Mouse (Mus musculus): ENCODE data around the gene Phkb. TPM values are rescaled to one million over a fixed set of nuclear protein-coding genes. Genes with fewer than 3 reads are reported as not detected.

Gene Phkb
- polyA plus RNA-seq, 1 experiment = 64.5 TPM

DNA sequence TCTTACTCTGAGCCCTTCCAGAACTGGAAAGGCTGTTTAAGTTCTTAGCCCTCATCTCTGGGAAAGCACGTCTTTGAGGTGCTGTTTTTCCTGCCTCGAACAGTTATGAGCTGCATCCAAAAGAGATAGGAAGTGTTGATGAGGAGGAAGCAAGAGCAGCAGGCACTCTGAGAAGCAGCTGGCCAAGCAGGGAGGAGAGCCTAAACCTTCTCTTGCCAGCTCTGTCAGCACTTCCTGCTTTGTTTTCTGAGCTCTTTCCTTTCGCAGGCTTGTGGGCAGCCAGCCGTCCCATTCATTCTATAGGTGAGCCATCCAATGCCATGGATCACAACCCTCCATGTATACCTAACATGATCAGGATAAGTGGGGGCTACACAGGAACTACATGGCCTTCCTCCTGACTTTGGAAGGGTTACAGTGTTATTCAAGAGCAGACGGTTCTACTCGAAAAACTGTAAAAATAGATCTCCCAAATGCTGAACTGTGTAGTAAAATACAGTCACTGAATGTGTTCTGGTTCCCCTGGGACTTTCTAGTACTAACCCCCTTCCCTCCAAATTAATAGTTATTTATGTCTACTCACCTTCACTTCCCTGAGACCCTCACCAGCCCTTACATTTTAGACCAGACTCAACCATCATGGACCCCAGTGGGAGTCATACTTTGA lies 188.0 kb downstream of the Phkb start:
- H3K4me1 ChIP-seq (ENCODE audit: control insufficient read depth, insufficient read depth, insufficient read length, low read length) = no peaks in the 10 kb centered on the region
- no peak overlapping the region for H3K4me3 ChIP-seq (ENCODE audit: insufficient read depth, low read depth, low read length)
- H3K27ac ChIP-seq (replicated peaks; ENCODE audit: low read depth, low read length) = no peak overlapping the region

DNA sequence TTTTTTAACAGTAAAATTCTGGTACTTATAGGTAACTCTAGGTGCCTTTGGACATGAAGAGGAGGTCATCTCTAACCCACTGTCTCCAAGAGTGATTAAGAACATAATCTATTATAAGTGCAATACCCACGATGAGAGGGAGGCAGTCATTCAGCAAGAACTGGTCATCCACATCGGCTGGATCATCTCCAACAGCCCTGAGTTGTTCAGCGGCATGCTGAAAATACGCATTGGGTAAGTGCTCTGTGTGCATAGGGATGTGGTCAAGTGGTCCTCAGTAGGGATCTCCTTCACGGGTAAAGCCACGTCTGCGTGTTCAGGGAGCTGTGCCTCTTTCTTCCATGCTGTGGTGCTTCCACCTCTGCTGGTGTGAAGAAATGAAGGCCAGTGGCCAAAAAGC lies 188.7 kb downstream of the Phkb start:
- H3K4me3 ChIP-seq (ENCODE audit: insufficient read depth, low read depth, low read length) = no peak overlapping the region
- H3K27ac ChIP-seq (replicated peaks; ENCODE audit: low read depth, low read length) = no peak overlapping the region

DNA sequence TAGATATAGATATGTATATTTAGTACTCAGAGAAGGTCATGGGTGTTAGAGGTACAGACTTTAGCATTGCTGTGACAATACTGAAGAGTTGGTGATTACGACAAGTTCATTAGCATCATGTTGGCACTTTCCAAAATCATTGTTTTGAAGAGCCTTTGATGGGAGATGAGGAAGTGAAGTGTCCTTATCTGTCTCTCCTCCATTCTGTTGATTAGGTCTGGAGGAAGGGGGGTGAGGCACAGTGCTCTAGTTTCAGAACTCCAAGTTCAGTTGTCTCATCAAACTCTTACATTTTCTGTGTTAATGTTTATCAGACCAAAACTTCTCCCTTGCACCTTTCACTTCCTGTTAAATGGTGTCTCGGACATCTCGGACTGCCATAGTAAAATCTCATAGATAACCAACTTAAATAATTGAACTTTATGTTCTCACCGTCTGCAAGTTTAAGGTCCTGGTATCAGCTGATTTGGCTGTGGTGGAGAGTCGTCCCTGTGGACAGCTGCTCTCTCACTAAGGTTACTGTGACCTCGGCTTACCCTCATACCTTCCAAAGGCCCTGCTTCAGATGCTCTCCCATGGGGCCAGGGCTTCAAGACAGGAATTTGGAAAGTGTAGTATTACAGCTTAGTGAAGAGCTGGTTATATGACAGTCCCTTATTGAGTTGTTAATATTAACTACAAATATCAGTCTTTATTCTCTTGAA lies 194.1 kb downstream of the Phkb start:
- Histone ChIP-seq H3K4me1 (ENCODE audit: control insufficient read depth, insufficient read depth, insufficient read length, low read length) (no peaks in the 10 kb centered on the region), H3K4me3 (ENCODE audit: insufficient read depth, low read depth, low read length) (no peak overlapping the region), H3K27ac (replicated peaks; ENCODE audit: low read depth, low read length) (no peak overlapping the region)

More for the DNA sequence above, 188.7 kb downstream of the Phkb start:
- H3K4me1 ChIP-seq (ENCODE audit: control insufficient read depth, insufficient read depth, insufficient read length, low read length) = no peaks in the 10 kb centered on the region

DNA sequence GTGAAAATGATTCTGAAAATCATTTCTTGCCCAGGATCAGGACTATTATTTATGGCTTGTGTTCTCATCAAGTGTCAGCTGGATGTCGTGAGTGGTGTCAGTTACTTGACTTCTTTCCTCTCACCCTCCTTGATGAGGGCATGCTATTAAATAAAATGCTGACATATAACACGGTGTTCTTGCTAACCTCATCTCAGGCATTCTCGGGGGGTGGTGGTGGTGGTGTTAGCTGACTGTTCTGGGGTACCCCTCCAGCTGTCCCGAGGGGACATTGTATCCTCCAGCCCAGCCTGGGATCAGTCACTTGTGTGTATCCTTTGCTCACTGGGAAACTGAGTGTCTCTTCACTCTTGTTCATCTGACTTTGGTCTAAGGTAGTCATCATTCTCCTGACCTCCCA lies 194.6 kb downstream of the Phkb start:
- no peaks in the 10 kb centered on the region for H3K4me1 ChIP-seq (ENCODE audit: control insufficient read depth, insufficient read depth, insufficient read length, low read length)
- H3K27ac ChIP-seq (replicated peaks; ENCODE audit: low read depth, low read length) = no peak overlapping the region
- H3K4me3 ChIP-seq (ENCODE audit: insufficient read depth, low read depth, low read length) = no peak overlapping the region

DNA sequence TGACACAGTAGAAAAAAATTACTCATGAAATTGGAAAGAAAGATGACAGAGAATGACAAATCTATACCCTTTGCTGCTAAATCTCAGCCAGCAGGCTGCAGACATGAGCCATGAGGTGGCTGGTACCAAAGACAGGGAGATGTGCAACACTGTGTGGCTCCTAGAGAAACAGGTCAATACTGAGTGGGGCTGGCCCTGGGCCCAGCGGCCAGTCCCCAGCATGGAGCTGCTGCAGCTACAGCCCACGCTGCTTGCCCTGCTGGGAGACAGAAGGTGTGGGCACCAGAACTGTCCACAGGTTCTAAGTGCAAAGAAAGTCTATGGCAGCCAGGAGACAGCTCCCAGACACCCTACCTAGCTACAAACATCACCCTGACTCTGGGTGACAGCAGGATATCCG lies 197.7 kb downstream of the Phkb start:
- Histone ChIP-seq H3K27ac (replicated peaks; ENCODE audit: low read depth, low read length) (no peak overlapping the region), H3K4me3 (ENCODE audit: insufficient read depth, low read depth, low read length) (no peak overlapping the region)

DNA sequence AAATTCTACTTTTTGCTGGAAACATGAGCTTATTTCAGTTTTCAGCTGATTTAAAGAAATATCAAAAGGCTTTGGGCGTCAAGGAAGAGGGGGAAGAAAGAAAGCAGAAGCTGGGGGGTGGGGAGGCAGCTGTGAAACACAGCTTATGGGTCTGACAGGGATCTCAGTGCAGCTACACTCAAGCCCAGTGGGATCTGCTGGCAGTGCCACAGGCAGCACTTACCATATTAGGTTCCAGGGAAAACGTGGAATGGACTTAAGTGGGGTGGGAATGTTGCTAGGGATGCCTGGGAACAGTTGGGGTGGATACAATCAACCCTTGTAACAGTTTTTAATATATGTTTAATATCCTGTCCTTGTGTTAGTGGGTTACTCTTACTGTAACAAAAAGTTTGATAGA lies 201.3 kb downstream of the Phkb start:
- Histone ChIP-seq H3K27ac (replicated peaks; ENCODE audit: low read depth, low read length) (no peak overlapping the region), H3K4me3 (ENCODE audit: insufficient read depth, low read depth, low read length) (no peak overlapping the region), H3K4me1 (ENCODE audit: control insufficient read depth, insufficient read depth, insufficient read length, low read length) (no peaks in the 10 kb centered on the region)

More for the DNA sequence above, 197.7 kb downstream of the Phkb start:
- H3K4me1 ChIP-seq (ENCODE audit: control insufficient read depth, insufficient read depth, insufficient read length, low read length) = no peaks in the 10 kb centered on the region

DNA sequence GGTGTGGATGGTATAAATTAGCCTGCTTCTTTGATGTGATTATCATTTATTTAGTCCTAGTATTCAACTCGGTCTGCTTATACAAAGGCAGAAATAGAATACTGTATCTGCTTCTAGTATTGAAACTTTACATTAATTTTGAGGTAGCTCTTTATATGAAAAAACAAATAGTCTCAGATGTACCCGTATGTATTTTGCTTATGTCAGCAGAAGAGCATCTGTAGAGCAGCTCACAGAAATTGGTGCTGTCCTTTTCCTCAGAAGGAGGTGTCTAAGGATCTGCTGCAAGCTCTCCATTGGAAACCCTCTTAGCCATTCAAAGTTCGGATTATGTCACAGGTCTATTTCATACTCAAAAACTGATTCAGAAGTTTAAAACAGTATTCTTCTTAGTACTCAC lies 210.1 kb downstream of the Phkb start:
- Histone ChIP-seq H3K4me3 (ENCODE audit: insufficient read depth, low read depth, low read length) (no peak overlapping the region), H3K27ac (replicated peaks; ENCODE audit: low read depth, low read length) (no peak overlapping the region), H3K4me1 (ENCODE audit: control insufficient read depth, insufficient read depth, insufficient read length, low read length) (no peaks in the 10 kb centered on the region)

DNA sequence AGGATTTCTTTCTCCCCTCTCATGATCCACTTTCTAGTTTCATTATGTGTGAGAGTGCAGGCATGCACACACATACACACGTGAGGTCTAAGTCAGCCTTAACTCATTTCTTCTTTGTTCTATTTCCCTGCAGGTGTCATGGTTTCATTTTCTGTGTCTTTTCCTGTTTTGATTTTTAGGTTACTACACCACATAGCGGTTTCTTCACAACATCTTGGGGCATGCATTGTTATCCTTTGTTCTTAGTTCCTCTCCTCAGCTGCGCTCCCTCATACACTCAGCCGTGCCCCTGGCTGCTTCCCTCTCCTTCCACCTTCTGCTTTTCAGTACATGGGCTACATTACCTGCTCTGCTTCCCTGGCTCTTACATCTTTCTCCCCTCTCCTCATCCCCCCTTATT lies 211.2 kb downstream of the Phkb start:
- Histone ChIP-seq H3K4me3 (ENCODE audit: insufficient read depth, low read depth, low read length) (no peak overlapping the region), H3K27ac (replicated peaks; ENCODE audit: low read depth, low read length) (no peak overlapping the region), H3K4me1 (ENCODE audit: control insufficient read depth, insufficient read depth, insufficient read length, low read length) (no peaks in the 10 kb centered on the region)

DNA sequence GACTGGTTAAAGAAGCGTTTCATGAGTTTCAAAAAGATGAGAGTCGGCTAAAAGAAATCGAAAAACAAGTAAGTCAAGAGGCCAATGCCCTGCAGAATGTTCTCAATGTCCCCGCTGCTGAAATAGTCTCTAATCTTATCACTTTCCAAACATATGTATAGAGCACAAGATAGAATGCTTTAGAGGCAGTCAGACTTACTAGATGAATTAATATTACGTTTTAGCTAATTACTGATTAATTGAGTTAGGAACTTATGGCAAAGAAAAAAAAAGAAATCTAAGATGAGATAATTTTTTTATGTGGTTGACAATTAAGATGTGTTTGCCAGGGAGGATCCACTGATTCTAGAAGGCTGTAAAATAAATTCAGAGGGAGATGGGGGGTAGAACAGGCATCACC lies 217.9 kb downstream of the Phkb start:
- Histone ChIP-seq H3K27ac (replicated peaks; ENCODE audit: low read depth, low read length) (no peak overlapping the region), H3K4me1 (ENCODE audit: control insufficient read depth, insufficient read depth, insufficient read length, low read length) (no peaks in the 10 kb centered on the region), H3K4me3 (ENCODE audit: insufficient read depth, low read depth, low read length) (no peak overlapping the region)

DNA sequence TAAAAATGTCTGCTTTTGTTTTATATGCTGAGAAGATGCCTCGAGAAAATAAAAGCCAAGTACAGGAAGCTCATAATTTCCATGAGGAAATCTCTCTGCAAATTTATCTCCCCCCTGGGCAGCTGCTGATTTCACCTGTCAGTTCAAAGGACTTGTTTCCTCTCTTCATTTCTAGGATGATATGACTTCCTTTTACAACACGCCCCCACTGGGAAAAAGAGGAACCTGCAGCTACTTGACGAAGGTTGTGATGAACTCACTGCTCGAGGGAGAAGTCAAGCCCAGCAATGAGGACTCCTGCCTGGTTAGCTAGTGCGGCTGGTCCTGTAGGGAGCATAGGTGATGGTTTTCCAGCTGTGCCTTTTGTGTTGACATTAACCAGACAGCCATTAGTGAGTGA lies 218.4 kb downstream of the Phkb start:
- Histone ChIP-seq H3K4me1 (ENCODE audit: control insufficient read depth, insufficient read depth, insufficient read length, low read length) (no peaks in the 10 kb centered on the region), H3K4me3 (ENCODE audit: insufficient read depth, low read depth, low read length) (no peak overlapping the region), H3K27ac (replicated peaks; ENCODE audit: low read depth, low read length) (no peak overlapping the region)

DNA sequence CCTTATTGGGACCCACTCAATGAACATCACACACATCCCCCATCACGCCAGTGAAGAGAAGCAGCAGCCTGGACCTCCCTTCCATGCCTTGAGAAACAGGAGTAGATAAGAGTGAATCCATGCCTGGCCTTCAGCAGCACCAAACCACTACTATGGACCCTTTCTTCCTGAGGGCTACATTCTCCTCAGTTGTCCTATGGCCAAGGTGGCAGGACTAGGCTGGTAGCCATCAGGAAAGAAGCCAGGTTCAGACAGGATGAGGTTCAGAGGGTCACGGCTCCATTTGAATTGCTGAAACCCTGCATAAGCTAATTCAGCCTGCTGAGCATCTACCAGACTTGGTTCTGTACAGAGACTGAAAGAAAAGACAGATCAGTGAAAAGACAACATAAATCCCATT lies 222.7 kb downstream of the Phkb start:
- H3K4me1 ChIP-seq (ENCODE audit: control insufficient read depth, insufficient read depth, insufficient read length, low read length) = no peaks in the 10 kb centered on the region
- no peak overlapping the region for H3K27ac ChIP-seq (replicated peaks; ENCODE audit: low read depth, low read length)
- H3K4me3 ChIP-seq (ENCODE audit: insufficient read depth, low read depth, low read length) = no peak overlapping the region

DNA sequence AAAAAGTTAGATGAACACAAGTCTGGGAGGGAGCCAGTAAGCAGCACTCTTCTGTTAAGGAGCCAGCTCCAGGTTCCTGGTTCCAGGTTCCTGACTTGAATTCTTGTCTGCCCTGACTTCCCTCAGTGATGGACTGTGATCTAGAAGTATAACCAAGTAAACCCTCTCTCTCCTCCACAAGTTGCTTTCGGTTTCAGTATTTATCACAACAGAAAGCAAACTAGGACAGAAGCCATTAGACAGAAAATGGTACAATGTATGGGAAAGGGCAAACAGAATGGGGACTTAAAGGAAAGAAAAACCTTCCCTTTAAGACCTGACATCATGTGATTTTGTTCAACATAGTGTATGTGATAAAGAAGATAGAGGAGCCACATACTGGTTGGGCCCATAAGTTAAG lies 238.7 kb downstream of the Phkb start:
- H3K27ac ChIP-seq (replicated peaks; ENCODE audit: low read depth, low read length) = no peak overlapping the region
- no peak overlapping the region for H3K4me3 ChIP-seq (ENCODE audit: insufficient read depth, low read depth, low read length)
- H3K4me1 ChIP-seq (ENCODE audit: control insufficient read depth, insufficient read depth, insufficient read length, low read length) = no peaks in the 10 kb centered on the region

DNA sequence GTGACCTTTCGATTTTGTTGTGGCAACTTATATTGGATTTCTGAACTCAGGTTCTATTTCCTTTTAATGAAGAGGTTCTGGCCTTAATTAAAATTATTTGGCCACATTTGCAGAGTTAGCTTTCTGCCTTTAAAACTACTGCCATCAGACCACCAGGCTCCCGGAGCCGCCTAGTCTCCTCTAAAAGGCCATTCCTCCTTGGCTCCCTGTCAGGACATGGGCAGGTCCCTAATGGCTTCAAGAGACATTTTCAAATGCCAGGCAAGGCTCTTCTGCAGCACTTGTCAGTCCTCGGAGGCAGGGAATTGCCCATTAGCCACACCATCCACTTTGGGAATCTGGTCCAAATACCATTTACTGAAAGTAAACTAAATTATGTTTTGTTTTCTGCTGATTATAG lies 242.6 kb downstream of the Phkb start:
- no peaks in the 10 kb centered on the region for H3K4me1 ChIP-seq (ENCODE audit: control insufficient read depth, insufficient read depth, insufficient read length, low read length)
- H3K4me3 ChIP-seq (ENCODE audit: insufficient read depth, low read depth, low read length) = no peak overlapping the region
- no peak overlapping the region for H3K27ac ChIP-seq (replicated peaks; ENCODE audit: low read depth, low read length)

DNA sequence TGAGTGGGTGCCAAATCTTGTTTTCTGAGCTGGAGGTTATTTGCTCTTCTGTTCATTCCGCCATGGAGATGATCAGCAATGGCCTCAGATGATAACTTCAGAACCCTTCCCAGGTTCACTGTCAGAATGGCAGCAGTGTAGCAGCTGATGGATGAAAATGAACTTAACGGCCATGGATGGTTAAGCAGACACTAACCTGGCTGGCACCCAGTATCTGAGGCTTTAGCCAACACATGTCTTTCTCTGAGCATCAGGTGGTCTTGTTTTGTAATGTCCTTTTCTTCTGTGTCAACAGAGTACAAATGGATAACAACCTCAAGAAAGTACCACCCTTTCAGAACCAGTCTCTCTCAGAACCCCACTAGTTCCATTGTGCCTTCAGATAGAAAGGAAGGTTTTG lies 246.0 kb downstream of the Phkb start:
- no peak overlapping the region for H3K27ac ChIP-seq (replicated peaks; ENCODE audit: low read depth, low read length)
- no peaks in the 10 kb centered on the region for H3K4me1 ChIP-seq (ENCODE audit: control insufficient read depth, insufficient read depth, insufficient read length, low read length)
- H3K4me3 ChIP-seq (ENCODE audit: insufficient read depth, low read depth, low read length) = no peak overlapping the region

DNA sequence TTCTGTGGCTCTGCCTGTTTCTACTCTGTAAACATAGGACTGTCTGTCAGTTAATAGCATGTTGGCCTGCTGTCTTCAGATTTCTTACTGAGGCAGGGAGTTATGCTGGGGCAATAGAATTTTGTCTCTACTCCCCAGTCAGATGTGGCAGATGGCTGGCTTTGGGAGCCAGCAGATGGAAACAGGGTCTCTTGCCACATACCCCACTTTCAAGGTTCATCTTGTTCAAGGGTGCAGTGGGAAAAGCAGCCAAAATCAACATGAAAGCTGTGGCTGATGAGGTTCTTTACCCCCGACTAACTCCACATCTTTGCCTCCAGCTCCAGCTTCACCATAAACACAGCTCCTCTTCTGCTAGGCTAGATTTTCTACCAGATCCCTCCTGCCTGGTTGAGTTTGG lies 246.7 kb downstream of the Phkb start:
- Histone ChIP-seq H3K4me1 (ENCODE audit: control insufficient read depth, insufficient read depth, insufficient read length, low read length) (no peaks in the 10 kb centered on the region), H3K27ac (replicated peaks; ENCODE audit: low read depth, low read length) (no peak overlapping the region)

DNA sequence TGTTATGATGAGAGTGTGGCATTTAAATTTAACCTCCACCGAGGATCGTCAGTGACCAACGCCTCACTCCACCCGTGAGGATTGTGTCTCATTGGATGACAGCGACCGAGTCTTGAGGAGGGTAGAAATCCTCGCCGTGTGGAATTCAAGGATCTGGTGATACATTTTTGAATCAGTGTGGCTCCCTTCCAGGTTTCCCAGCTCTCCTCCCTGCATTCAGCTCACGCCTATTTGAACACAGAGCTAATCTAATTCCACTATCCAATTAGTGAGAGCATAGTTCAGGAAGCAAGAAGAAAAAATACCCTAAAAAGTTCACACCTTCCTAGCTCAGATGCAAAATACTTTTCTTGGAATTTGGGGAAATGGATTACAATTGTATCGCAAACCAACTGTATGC lies 249.9 kb downstream of the Phkb start:
- H3K4me3 ChIP-seq (ENCODE audit: insufficient read depth, low read depth, low read length) = no peak overlapping the region
- H3K4me1 ChIP-seq (ENCODE audit: control insufficient read depth, insufficient read depth, insufficient read length, low read length) = no peaks in the 10 kb centered on the region
- no peak overlapping the region for H3K27ac ChIP-seq (replicated peaks; ENCODE audit: low read depth, low read length)

More for the DNA sequence above, 246.7 kb downstream of the Phkb start:
- H3K4me3 ChIP-seq (ENCODE audit: insufficient read depth, low read depth, low read length) = no peak overlapping the region

Measured in brown adipose tissue, adult 24 weeks (tissue).